Mouse (Mus musculus): ENCODE data around the gene Plk5.

- no peak for TF ChIP-seq CTCF (IDR thresholded peaks at IDR 0.05 in 2 of 3, conservative IDR thresholded peaks at IDR 0.05 in 1 of 3; ENCODE audit: control insufficient read depth in 1 of 3, insufficient read depth in 1 of 3, low read depth in 2 of 3, low read length in 3 of 3, poor library complexity in 1 of 3, severe bottlenecking in 1 of 3)
- no peak for TF ChIP-seq E2F4 (IDR thresholded peaks at IDR 0.05; ENCODE audit: borderline replicate concordance, low read depth, low read length)
- TF ChIP-seq USF1 (IDR thresholded peaks at IDR 0.05; ENCODE audit: low read depth, low read length), result no peak
- no peak for TF ChIP-seq NRF1 (IDR thresholded peaks at IDR 0.05; ENCODE audit: insufficient read depth, low read depth, low read length, poor library complexity, severe bottlenecking)
- TF ChIP-seq GATA1 (IDR thresholded peaks at IDR 0.05; ENCODE audit: low read depth, low read length), result no peak
- no peak for TF ChIP-seq MXI1 (IDR thresholded peaks at IDR 0.05; ENCODE audit: low read depth, low read length)
- no peak for TF ChIP-seq KAT2A (conservative IDR thresholded peaks at IDR 0.05; ENCODE audit: low read depth, low read length)
Observed at GRCm38 (mm10) chr10:80395025-80395627, 38.9 kb downstream of the Plk5 start.
